Mouse (Mus musculus) midbrain, embryonic 10.5 days (tissue): ENCODE measurements at regions not wholly inside any gene's neighbourhood (a gene's known extent, or its start where the extent isn't known, plus 50 kb on each side); places are given as distances from the start of the nearest gene placed in this dataset.
"Not testable (repeated sequence)": the region's sequence is repeated elsewhere in the genome, so short reads cannot be mapped to it uniquely, and the experiment has no call there.

ENCODE experiments used
- DNase-seq: peaks from one replicate; pipeline ENCODE4 v3.0.0-alpha.2; 2017; ENCODE audit warnings: low spot score
- H3K27ac ChIP-seq: fragments of 300-500 bp; sonication (generic); replicated peaks from 2 replicates; pipeline ENCODE4 v1.5.1; 2016; ENCODE audit warnings: mild to moderate bottlenecking
- H3K27me3 ChIP-seq: fragments of 300-500 bp; sonication (generic); 2 replicates; pipeline ENCODE4 v1.6.1; 2016; ENCODE audit warnings: low read depth, mild to moderate bottlenecking; ENCODE audit not compliant: poor library complexity, severe bottlenecking
- H3K36me3 ChIP-seq: fragments of 300-500 bp; sonication (generic); 2 replicates; pipeline ENCODE4 v1.6.1; 2016; ENCODE audit warnings: mild to moderate bottlenecking, moderate library complexity
- H3K4me1 ChIP-seq: fragments of 300-500 bp; sonication (generic); 2 replicates; pipeline ENCODE4 v1.6.1; 2016
- H3K4me3 ChIP-seq: fragments of 300-500 bp; sonication (generic); 2 replicates; pipeline ENCODE4 v1.5.1; 2016; ENCODE audit warnings: mild to moderate bottlenecking, moderate library complexity
- H3K9me3 ChIP-seq: fragments of 300-500 bp; sonication (generic); replicated peaks from 2 replicates; pipeline ENCODE4 v1.6.1; 2016; ENCODE audit warnings: mild to moderate bottlenecking
- WGBS: fragments of 180-500 bp; shearing (Covaris S2); methylation state at CpG from one replicate; pipeline ENCODE4 v1.1.7; 2016; 5-methylcytosine and 5-hydroxymethylcytosine counted together

DNA sequence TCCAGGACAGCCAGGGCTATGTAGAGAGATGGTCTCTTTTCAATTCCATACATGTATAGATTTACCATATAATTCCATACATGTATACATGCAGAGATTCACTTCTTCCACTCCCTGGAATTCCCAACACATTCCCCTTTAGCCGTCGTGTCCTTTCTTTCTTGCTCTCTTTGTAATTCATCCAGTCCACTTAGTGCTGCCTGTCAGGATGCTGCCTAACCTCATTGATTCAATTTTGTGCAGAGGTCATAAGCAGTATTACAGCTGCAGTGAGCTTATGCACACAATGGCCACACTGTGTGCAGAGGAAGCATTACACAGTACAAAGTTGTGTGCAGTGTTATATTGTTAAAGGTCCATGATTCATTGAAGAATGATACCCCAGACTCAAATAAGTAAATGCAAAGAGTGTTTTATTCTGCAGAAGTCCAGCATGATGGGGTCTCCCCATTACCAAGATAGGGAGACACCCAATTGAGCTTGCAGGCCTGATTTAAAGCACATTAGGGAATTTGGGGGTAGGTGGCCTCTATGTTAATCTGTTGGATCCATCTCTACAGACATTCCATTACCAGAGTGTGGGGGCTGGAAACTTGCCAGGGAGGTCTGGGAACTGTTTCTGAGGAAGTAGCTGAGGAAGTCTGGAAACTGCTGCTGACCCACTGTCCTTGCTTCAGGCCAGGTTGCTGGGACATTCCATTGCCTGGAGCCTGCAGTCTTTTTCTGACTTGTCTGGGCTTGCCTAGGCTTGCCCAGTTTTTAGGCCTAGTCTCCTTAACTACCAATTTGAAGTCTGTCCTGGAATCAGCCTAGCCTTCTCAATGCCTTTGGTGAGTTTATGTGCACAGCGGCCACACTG is 72.8 kb downstream of the Fam161a start:
- Histone ChIP-seq H3K9me3 (no peaks in the 10 kb centered on the region), H3K27me3 (no peaks in the 10 kb centered on the region), H3K36me3 (no peaks in the 10 kb centered on the region), H3K27ac (no peak overlapping the region), H3K4me3 (no peak overlapping the region), H3K4me1 (peaks cover 14% of the 10 kb centered on the region)
- no peak for DNase-seq
- WGBS: 72% methylated on average over 3 of the region's 3 CpGs

DNA sequence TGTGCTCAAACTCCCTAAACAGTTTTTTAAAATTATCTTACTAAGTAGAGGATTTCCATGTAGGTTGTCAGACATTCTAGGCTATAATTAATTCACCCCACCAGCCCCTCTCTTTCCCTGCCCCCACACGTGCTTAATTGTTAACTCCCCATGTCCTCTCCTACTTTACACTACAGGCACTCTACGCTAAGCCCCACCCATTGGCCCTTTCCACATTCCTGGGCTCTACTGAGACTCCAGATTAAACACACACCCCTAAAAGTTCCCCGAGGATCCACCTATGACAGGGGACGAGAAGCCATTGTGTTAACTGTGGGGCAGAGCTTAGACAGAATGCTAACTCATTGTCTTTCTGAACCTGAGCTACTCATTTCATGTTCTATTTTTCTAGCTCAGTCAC is 74.3 kb downstream of the Fam161a start:
- Histone ChIP-seq H3K36me3 (no peaks in the 10 kb centered on the region), H3K9me3 (no peaks in the 10 kb centered on the region), H3K4me1 (peaks cover 14% of the 10 kb centered on the region), H3K27me3 (no peaks in the 10 kb centered on the region), H3K27ac (no peak overlapping the region), H3K4me3 (no peak overlapping the region)
- 59% methylated on average over 4 of the region's 4 CpGs for WGBS
- no peak for DNase-seq

- H3K27ac ChIP-seq, DNase-seq, H3K9me3 ChIP-seq, H3K36me3 ChIP-seq, H3K4me3 ChIP-seq, H3K27me3 ChIP-seq: not testable (repeated sequence)
- 88% methylated on average over 2 of the region's 2 CpGs for WGBS
- peaks cover 14% of the 10 kb centered on the region for H3K4me1 ChIP-seq
Measured at GRCm38 (mm10) chr11:23083811-23084210, 76.5 kb downstream of the Fam161a start.

- DNase-seq: no peak
- peaks cover 7% of the 10 kb centered on the region; the same call in 1 of the 2 replicates for H3K9me3 ChIP-seq
- H3K4me1 ChIP-seq: no peaks in the 10 kb centered on the region
- H3K27me3 ChIP-seq: no peaks in the 10 kb centered on the region
- H3K27ac ChIP-seq: no peak overlapping the region
- 89% methylated on average over 5 of the region's 5 CpGs for WGBS
- no peak overlapping the region for H3K4me3 ChIP-seq
- no peaks in the 10 kb centered on the region for H3K36me3 ChIP-seq
Measured at GRCm38 (mm10) chr11:23095287-23095686, 88.0 kb downstream of the Fam161a start.

DNA sequence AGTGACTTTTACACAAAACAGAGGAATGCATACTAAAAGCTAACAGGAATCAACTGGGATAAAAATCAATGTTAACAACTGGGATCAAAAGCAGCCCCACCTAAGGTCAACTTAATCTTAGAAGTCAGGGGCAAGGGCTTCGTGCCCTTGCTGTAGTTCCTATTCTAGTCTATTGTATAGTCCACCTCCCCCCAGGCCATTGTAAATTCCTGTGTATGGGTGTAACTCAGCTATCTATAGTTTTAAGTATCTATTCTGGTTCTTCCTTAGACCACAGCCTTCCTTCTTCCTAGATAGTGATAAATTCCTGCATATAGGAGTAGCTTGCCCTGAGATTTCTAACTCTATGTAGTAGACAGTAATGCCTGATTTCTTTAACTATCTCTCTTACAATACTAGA is 88.4 kb downstream of the Fam161a start:
- 70% methylated on average over 1 of the region's 1 CpGs for WGBS
- not testable (repeated sequence) for H3K27ac ChIP-seq, H3K36me3 ChIP-seq, H3K4me3 ChIP-seq, DNase-seq, H3K9me3 ChIP-seq, H3K4me1 ChIP-seq, H3K27me3 ChIP-seq

GRCm38 (mm10) chr11:23096451-23097222 is 89.3 kb downstream of the Fam161a start:
- no peaks in the 10 kb centered on the region for H3K4me1 ChIP-seq
- no peak overlapping the region for H3K4me3 ChIP-seq
- H3K27ac ChIP-seq: no peak overlapping the region
- peaks cover 7% of the 10 kb centered on the region; the same call in 1 of the 2 replicates for H3K9me3 ChIP-seq
- H3K27me3 ChIP-seq: no peaks in the 10 kb centered on the region
- no peaks in the 10 kb centered on the region for H3K36me3 ChIP-seq
- WGBS: 65% methylated on average over 2 of the region's 2 CpGs
- DNase-seq: no peak

DNA sequence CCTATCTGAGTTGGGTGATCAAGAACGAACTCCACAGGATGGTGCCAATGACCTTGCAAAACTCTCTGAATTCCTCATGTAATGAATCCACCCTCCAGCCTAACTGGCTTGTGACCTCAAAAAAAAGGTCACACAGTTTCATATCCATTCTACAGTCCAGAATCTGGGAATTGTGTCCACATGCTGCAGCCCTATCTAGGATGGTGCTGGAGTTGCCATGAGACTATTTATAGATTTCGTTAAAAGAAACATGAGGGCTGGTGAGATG is 89.8 kb downstream of the Fam161a start:
- Histone ChIP-seq H3K4me3 (no peak overlapping the region), H3K27ac (no peak overlapping the region), H3K27me3 (no peaks in the 10 kb centered on the region), H3K36me3 (no peaks in the 10 kb centered on the region), H3K4me1 (no peaks in the 10 kb centered on the region), H3K9me3 (peaks cover 7% of the 10 kb centered on the region; the same call in 1 of the 2 replicates)
- DNase-seq: no peak
- WGBS: 82% methylated on average over 2 of the region's 2 CpGs

GRCm38 (mm10) chr11:23114636-23115035 is 107.3 kb downstream of the Fam161a start:
- peaks cover 20% of the 10 kb centered on the region for H3K9me3 ChIP-seq
- no peak for DNase-seq
- 84% methylated on average over 9 of the region's 9 CpGs for WGBS
- no peaks in the 10 kb centered on the region for H3K4me1 ChIP-seq
- H3K27ac ChIP-seq: no peak overlapping the region
- no peaks in the 10 kb centered on the region for H3K36me3 ChIP-seq
- no peak overlapping the region for H3K4me3 ChIP-seq
- H3K27me3 ChIP-seq: no peaks in the 10 kb centered on the region

DNA sequence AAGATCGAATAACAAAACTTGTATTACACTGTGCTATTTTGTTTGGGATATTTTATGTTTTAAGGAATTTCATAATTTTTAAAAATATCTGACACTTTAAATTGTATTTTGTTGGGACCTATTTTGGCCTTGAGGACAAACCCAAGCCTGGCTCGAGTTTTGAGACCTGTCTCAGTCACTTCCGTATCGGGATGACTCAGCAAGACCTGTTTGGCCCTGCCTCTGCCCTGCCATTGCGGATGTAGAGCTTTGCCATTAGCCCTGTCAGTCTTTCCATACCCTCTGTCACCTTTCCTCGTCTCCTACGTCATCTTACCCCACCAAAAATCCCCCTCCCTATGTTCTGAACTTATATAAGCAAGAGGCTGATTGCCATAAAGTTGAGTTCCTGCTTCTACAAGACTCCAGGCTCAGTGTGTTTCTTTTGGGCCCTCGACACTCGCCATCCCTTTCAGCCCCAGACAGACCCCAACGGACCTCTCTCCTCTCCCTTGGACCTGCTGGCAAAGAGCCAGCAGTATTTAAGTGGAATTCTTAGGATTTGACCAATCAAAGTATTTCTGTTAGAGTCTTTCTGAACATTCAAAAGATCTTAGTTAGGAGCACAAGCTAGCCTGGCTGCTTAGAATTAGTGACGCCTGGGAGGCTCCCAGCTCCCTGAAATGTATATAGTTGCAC is 113.3 kb downstream of the Fam161a start:
- WGBS: 86% methylated on average over 11 of the region's 11 CpGs
- no peaks in the 10 kb centered on the region for H3K36me3 ChIP-seq

DNA sequence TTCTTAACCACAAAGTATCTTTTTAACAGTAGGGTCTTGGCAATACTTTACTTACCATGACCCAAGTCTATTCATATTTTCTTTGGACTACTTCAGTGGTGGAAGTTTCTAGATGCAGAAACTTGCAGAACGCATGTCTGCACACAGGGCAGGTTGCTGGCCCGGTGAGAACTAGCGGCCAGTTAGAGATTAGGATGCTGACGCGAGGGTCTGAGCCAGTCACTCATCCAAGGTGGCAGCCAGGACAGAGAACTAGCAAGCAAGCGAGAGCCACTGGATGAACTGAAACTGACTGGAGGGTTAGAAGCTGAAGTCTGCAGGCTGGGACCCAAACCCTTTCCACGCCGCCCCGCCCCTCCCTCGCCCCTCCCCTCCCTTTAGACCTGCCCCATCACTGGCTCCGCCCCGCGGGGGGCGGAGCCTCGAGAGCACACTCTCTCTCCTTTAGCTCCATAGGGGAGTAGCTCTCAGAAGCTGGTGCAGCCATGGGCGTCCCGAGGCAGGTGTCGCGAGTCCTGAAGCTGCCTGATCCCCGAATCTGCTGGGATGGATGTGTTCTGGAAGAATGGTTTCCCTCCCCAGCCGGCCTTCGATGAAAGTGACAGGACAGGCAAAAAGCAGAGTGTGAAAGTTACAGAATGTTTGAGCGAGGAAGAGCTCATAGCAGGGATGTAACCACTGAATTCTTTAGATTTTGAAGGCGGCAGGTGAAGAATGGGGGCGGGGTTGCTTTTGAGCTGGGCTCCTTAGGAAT is 117.0 kb downstream of the Fam161a start:
- H3K4me3 ChIP-seq: peak overlapping the region; percentile 54
- H3K4me1 ChIP-seq: peaks cover 9% of the 10 kb centered on the region
- DNase-seq: peak; percentile 81
- 3% methylated on average over 25 of the region's 25 CpGs for WGBS
- no peaks in the 10 kb centered on the region for H3K9me3 ChIP-seq
- peak overlapping the region; percentile 30; the same call in 1 of the 2 replicates for H3K27ac ChIP-seq
- H3K27me3 ChIP-seq: no peaks in the 10 kb centered on the region; the same call in 1 of the 2 replicates
- no peaks in the 10 kb centered on the region for H3K36me3 ChIP-seq

More for the DNA sequence above, 113.3 kb downstream of the Fam161a start:
- Histone ChIP-seq H3K27ac (no peak overlapping the region), H3K4me1 (peaks cover 9% of the 10 kb centered on the region), H3K9me3 (no peaks in the 10 kb centered on the region), H3K4me3 (no peak overlapping the region), H3K27me3 (no peaks in the 10 kb centered on the region; the same call in 1 of the 2 replicates)
- DNase-seq: no peak

DNA sequence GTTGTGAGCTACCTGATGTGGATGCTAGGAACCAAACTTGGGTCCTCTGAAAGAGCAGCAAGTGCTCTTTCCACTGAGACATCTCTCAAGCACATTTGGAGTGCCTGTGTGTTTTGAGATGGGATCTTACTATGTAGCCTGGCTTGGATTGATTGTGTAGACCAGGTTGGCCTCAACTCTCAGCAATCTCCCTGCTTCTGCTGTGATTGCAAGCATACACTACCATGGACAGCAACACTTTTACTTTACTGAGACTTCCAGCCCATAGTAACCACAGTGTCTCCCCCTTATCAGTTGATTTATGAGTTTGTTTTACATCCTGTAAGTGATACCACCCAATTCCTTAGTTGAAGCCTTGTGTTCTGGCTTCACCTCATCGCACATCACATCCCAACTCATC is 123.8 kb downstream of the Fam161a start:
- Histone ChIP-seq H3K27ac (no peak overlapping the region), H3K36me3 (no peaks in the 10 kb centered on the region), H3K9me3 (no peaks in the 10 kb centered on the region), H3K4me1 (no peaks in the 10 kb centered on the region), H3K27me3 (no peaks in the 10 kb centered on the region), H3K4me3 (no peak overlapping the region)
- no peak for DNase-seq
- 55% methylated on average over 1 of the region's 1 CpGs for WGBS

GRCm38 (mm10) chr11:23131632-23132031 is 124.2 kb upstream of the Xpo1 start:
- Histone ChIP-seq H3K36me3 (no peaks in the 10 kb centered on the region), H3K27me3 (no peaks in the 10 kb centered on the region), H3K9me3 (no peaks in the 10 kb centered on the region), H3K4me3 (no peak overlapping the region), H3K27ac (no peak overlapping the region), H3K4me1 (no peaks in the 10 kb centered on the region)
- DNase-seq: no peak
- WGBS: 64% methylated on average over 1 of the region's 1 CpGs
